Mouse (Mus musculus): ENCODE data around the gene Myof. TPM values are rescaled to one million over a fixed set of nuclear protein-coding genes. Genes with fewer than 3 reads are reported as not detected.

Gene Myof
- total RNA-seq, 1 experiment, result 44.3 TPM

DNA sequence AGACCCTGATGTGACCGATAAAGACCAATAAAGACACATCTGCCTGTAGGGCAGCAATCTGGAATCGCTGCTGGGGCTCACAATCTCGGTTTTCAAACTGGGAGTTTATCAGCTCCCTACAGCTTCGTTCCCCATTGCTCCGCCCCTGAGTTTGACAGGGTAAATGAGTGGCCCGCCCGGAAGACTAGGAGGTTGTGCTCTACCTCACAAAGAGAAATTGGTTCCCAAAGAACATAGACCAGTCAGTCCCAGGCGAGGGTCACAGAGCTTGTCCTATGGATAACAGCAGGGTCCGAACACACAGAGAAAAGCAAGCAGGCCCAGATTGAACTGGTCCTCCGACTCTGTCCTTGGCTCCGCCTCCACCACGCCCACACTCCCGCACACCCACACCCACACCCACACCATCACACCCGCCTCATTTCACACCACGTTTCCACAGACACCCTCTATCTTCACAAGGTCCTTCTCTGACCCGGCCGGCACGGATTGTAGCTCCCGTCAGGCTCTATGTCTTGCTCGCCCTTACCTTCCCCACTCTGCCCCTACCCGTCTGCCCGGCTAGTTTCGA, 10.9 kb upstream of the Myof start:
- Histone ChIP-seq H3K4me1 (ENCODE audit: control insufficient read depth in 2 of 2, insufficient read depth in 2 of 2, low read length in 2 of 2, poor library complexity in 1 of 2) (peaks cover 0 to 4% of the 10 kb centered on the region in 2 experiments; a peak in 2 of 4 replicates), H3K9ac (ENCODE audit: insufficient read depth, low read depth, low read length, poor library complexity, severe bottlenecking) (peak overlapping the region; percentile 74), H3K27ac (ENCODE audit: insufficient read depth, low read depth, low read length, poor library complexity, severe bottlenecking) (peak overlapping the region; percentile 47), H3K36me3 (ENCODE audit: control insufficient read depth, insufficient read depth, low read length, poor library complexity, severe bottlenecking) (peaks cover 8% of the 10 kb centered on the region), H3K9me3 (ENCODE audit: control insufficient read depth, insufficient read depth, low read depth, low read length) (no peaks in the 10 kb centered on the region), H3K4me3 (ENCODE audit: insufficient read depth in 1 of 2, low read depth in 1 of 2, low read length in 2 of 2, poor library complexity in 1 of 2, severe bottlenecking in 1 of 2) (peak overlapping the region; percentile 73 to 79)
- TF ChIP-seq CHD2 (IDR thresholded peaks at IDR 0.05; ENCODE audit: low read depth, low read length), result no peak
- peak; percentile 88 for DNase-seq (ENCODE audit: low read depth, low spot score)
- in situ Hi-C loops (cut with MboI; ENCODE audit: low sequenced_read_pairs in 2 of 2, unreplicated experiment in 2 of 2), result no loop called here

GRCm38 (mm10) chr19:38053227-38054041, 10.1 kb upstream of the Myof start:
- peaks cover 0 to 5% of the 10 kb centered on the region in 2 experiments; a peak in 3 of 4 replicates for H3K4me1 ChIP-seq (ENCODE audit: control insufficient read depth in 2 of 2, insufficient read depth in 2 of 2, low read length in 2 of 2, poor library complexity in 1 of 2)
- DNase-seq (ENCODE audit: low read depth, low spot score), result no peak
- TF ChIP-seq CHD2 (IDR thresholded peaks at IDR 0.05; ENCODE audit: low read depth, low read length), result no peak
- no peak for TF ChIP-seq ZNF384 (IDR thresholded peaks at IDR 0.05; ENCODE audit: low read depth, low read length)
- TF ChIP-seq ZC3H11A (IDR thresholded peaks at IDR 0.05; ENCODE audit: borderline replicate concordance, low read depth, low read length), result no peak
- TF ChIP-seq MAFK (IDR thresholded peaks at IDR 0.05; ENCODE audit: insufficient read depth, low read depth, low read length), result peak; percentile 93
- no peak for TF ChIP-seq HCFC1 (IDR thresholded peaks at IDR 0.05; ENCODE audit: borderline replicate concordance, insufficient read depth, low read length)
- no peaks in the 10 kb centered on the region for H3K9me3 ChIP-seq (ENCODE audit: control insufficient read depth, insufficient read depth, low read depth, low read length)
- H3K27ac ChIP-seq (ENCODE audit: insufficient read depth, low read depth, low read length, poor library complexity, severe bottlenecking), result no peak overlapping the region; the same call in 1 of the 2 replicates
- H3K9ac ChIP-seq (ENCODE audit: insufficient read depth, low read depth, low read length, poor library complexity, severe bottlenecking), result no peak overlapping the region; the same call in 1 of the 2 replicates
- H3K36me3 ChIP-seq (ENCODE audit: control insufficient read depth, insufficient read depth, low read length, poor library complexity, severe bottlenecking), result peaks cover 5% of the 10 kb centered on the region
- in situ Hi-C loops (cut with MboI; ENCODE audit: low sequenced_read_pairs in 2 of 2, unreplicated experiment in 2 of 2), result no loop called here
- H3K4me3 ChIP-seq (ENCODE audit: insufficient read depth in 1 of 2, low read depth in 1 of 2, low read length in 2 of 2, poor library complexity in 1 of 2, severe bottlenecking in 1 of 2), result peak overlapping the region; percentile 73 to 79

DNA sequence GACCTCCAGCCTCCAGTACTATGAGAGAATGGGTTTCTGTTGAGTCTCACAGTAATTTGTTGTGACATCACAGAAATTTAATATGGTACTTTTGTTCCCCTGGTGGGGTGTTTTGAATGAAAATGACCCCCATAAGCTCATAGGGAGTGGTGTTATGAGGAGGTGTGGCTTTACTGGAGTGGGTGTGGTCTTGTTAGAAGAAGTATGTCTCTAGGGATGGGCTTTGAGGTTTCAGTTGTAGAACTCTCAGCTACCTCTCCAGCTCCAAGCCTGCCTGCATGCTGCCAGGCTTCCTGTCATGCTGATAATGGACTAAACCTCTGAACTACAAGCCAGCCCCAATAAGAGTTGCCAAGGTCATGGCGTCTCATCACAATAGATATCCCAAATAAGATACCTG, 6.3 kb upstream of the Myof start:
- Histone ChIP-seq H3K36me3 (ENCODE audit: control insufficient read depth, insufficient read depth, low read length, poor library complexity, severe bottlenecking) (no peaks in the 10 kb centered on the region), H3K4me3 (ENCODE audit: insufficient read depth in 1 of 2, low read depth in 1 of 2, low read length in 2 of 2, poor library complexity in 1 of 2, severe bottlenecking in 1 of 2) (no peak overlapping the region), H3K27ac (ENCODE audit: insufficient read depth, low read depth, low read length, poor library complexity, severe bottlenecking) (peak overlapping the region; percentile 4; the same call in 1 of the 2 replicates), H3K9ac (ENCODE audit: insufficient read depth, low read depth, low read length, poor library complexity, severe bottlenecking) (no peak overlapping the region), H3K4me1 (ENCODE audit: control insufficient read depth in 2 of 2, insufficient read depth in 2 of 2, low read length in 2 of 2, poor library complexity in 1 of 2) (peaks cover 5 to 6% of the 10 kb centered on the region in 2 experiments), H3K9me3 (ENCODE audit: control insufficient read depth, insufficient read depth, low read depth, low read length) (no peaks in the 10 kb centered on the region)
- no peak for TF ChIP-seq ZNF384 (IDR thresholded peaks at IDR 0.05; ENCODE audit: low read depth, low read length)
- no peak for TF ChIP-seq HCFC1 (IDR thresholded peaks at IDR 0.05; ENCODE audit: borderline replicate concordance, insufficient read depth, low read length)
- TF ChIP-seq MAFK (IDR thresholded peaks at IDR 0.05; ENCODE audit: insufficient read depth, low read depth, low read length), result no peak
- TF ChIP-seq CHD2 (IDR thresholded peaks at IDR 0.05; ENCODE audit: low read depth, low read length), result no peak
- no peak for TF ChIP-seq ZC3H11A (IDR thresholded peaks at IDR 0.05; ENCODE audit: borderline replicate concordance, low read depth, low read length)
- no peak for DNase-seq (ENCODE audit: low read depth, low spot score)
- in situ Hi-C loops (cut with MboI; ENCODE audit: low sequenced_read_pairs in 2 of 2, unreplicated experiment in 2 of 2), result no loop called here

DNA sequence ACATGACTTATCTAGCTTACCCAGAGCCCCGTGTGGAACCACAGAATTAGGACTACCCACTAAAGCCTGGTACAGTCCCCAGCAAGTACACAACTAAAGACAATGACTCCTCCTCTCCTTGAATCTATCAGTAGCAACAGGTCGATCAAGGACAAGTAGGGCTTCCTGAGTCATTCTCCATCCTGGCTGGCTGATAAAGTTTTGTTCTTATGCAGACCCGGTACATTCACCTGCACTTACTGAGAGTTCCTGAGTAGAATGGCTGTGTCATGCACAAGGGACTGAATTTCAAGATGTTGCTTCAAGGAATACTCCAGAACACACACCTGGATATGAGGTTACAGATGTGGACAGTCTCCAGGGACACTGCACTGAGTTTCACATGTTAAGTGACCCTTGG, 1.8 kb upstream of the Myof start:
- Histone ChIP-seq H3K4me1 (ENCODE audit: control insufficient read depth in 2 of 2, insufficient read depth in 2 of 2, low read length in 2 of 2, poor library complexity in 1 of 2) (peaks cover 7 to 12% of the 10 kb centered on the region in 2 experiments), H3K9ac (ENCODE audit: insufficient read depth, low read depth, low read length, poor library complexity, severe bottlenecking) (no peak overlapping the region), H3K4me3 (ENCODE audit: insufficient read depth in 1 of 2, low read depth in 1 of 2, low read length in 2 of 2, poor library complexity in 1 of 2, severe bottlenecking in 1 of 2) (no peak overlapping the region), H3K36me3 (ENCODE audit: control insufficient read depth, insufficient read depth, low read length, poor library complexity, severe bottlenecking) (no peaks in the 10 kb centered on the region), H3K27ac (ENCODE audit: insufficient read depth, low read depth, low read length, poor library complexity, severe bottlenecking) (no peak overlapping the region), H3K9me3 (ENCODE audit: control insufficient read depth, insufficient read depth, low read depth, low read length) (no peaks in the 10 kb centered on the region)
- in situ Hi-C loops (cut with MboI; ENCODE audit: low sequenced_read_pairs in 2 of 2, unreplicated experiment in 2 of 2), result no loop called here
- no peak for DNase-seq (ENCODE audit: low read depth, low spot score)
- TF ChIP-seq HCFC1 (IDR thresholded peaks at IDR 0.05; ENCODE audit: borderline replicate concordance, insufficient read depth, low read length), result no peak
- peak; percentile 76 for TF ChIP-seq MAFK (IDR thresholded peaks at IDR 0.05; ENCODE audit: insufficient read depth, low read depth, low read length)
- no peak for TF ChIP-seq ZC3H11A (IDR thresholded peaks at IDR 0.05; ENCODE audit: borderline replicate concordance, low read depth, low read length)
